Mouse (Mus musculus): ENCODE data around the gene Gm10803. TPM values are rescaled to one million over a fixed set of nuclear protein-coding genes. Genes with fewer than 3 reads are reported as not detected.
A peak's percentile ranks its signal among the peaks of the same experiment; 100 is the strongest.

Gm10803 gene
- polyA plus RNA-seq, 1 experiment = not detected

- no peaks in the 10 kb centered on the region for H3K4me1 ChIP-seq (replicated peaks; ENCODE audit: control insufficient read depth, insufficient read depth, low read length)
- no peaks in the 10 kb centered on the region for H3K36me3 ChIP-seq (ENCODE audit: control insufficient read depth, insufficient read depth, low read length)
- no peak for DNase-seq
- WGBS = 95% methylated on average over 16 of the region's 16 CpGs
- no peak for TF ChIP-seq CTCF (IDR thresholded peaks at IDR 0.05; ENCODE audit: borderline replicate concordance, control insufficient read depth, extremely low read depth, insufficient read depth, low read length, poor library complexity)
- no peak for TF ChIP-seq POLR2A (IDR thresholded peaks at IDR 0.05; ENCODE audit: control insufficient read depth, extremely low read depth, insufficient read depth, low read length, poor library complexity)
- H3K27ac ChIP-seq (ENCODE audit: control insufficient read depth, insufficient read depth, low read length) = no peak overlapping the region
- H3K27me3 ChIP-seq (ENCODE audit: control insufficient read depth, insufficient read depth, low read length) = no peaks in the 10 kb centered on the region
- no peak overlapping the region for H3K4me3 ChIP-seq (ENCODE audit: control insufficient read depth, insufficient read depth, low read length)
Observed at GRCm38 (mm10) chr2:93525033-93525762, 35.2 kb upstream of the Gm10803 start.

- Histone ChIP-seq H3K4me1 (replicated peaks; ENCODE audit: control insufficient read depth, insufficient read depth, low read length) (no peaks in the 10 kb centered on the region), H3K36me3 (ENCODE audit: control insufficient read depth, insufficient read depth, low read length) (no peaks in the 10 kb centered on the region), H3K27me3 (ENCODE audit: control insufficient read depth, insufficient read depth, low read length) (no peaks in the 10 kb centered on the region), H3K4me3 (ENCODE audit: control insufficient read depth, insufficient read depth, low read length) (no peak overlapping the region), H3K27ac (ENCODE audit: control insufficient read depth, insufficient read depth, low read length) (no peak overlapping the region)
- TF ChIP-seq POLR2A (IDR thresholded peaks at IDR 0.05; ENCODE audit: control insufficient read depth, extremely low read depth, insufficient read depth, low read length, poor library complexity) = no peak
- no peak for TF ChIP-seq CTCF (IDR thresholded peaks at IDR 0.05; ENCODE audit: borderline replicate concordance, control insufficient read depth, extremely low read depth, insufficient read depth, low read length, poor library complexity)
- DNase-seq = no peak
- 82% methylated on average over 4 of the region's 4 CpGs for WGBS
Observed at GRCm38 (mm10) chr2:93529602-93530001, 30.8 kb upstream of the Gm10803 start.

- Histone ChIP-seq H3K27me3 (ENCODE audit: control insufficient read depth, insufficient read depth, low read length) (no peaks in the 10 kb centered on the region), H3K4me1 (replicated peaks; ENCODE audit: control insufficient read depth, insufficient read depth, low read length) (no peaks in the 10 kb centered on the region), H3K36me3 (ENCODE audit: control insufficient read depth, insufficient read depth, low read length) (no peaks in the 10 kb centered on the region), H3K27ac (ENCODE audit: control insufficient read depth, insufficient read depth, low read length) (no peak overlapping the region), H3K4me3 (ENCODE audit: control insufficient read depth, insufficient read depth, low read length) (no peak overlapping the region)
- no peak for DNase-seq
- 96% methylated on average over 7 of the region's 7 CpGs for WGBS
- TF ChIP-seq CTCF (IDR thresholded peaks at IDR 0.05; ENCODE audit: borderline replicate concordance, control insufficient read depth, extremely low read depth, insufficient read depth, low read length, poor library complexity) (no peak), POLR2A (IDR thresholded peaks at IDR 0.05; ENCODE audit: control insufficient read depth, extremely low read depth, insufficient read depth, low read length, poor library complexity) (no peak)
Observed at GRCm38 (mm10) chr2:93533891-93534290, 26.5 kb upstream of the Gm10803 start.

- no peaks in the 10 kb centered on the region for H3K36me3 ChIP-seq (ENCODE audit: control insufficient read depth, insufficient read depth, low read length)
- TF ChIP-seq POLR2A (IDR thresholded peaks at IDR 0.05; ENCODE audit: control insufficient read depth, extremely low read depth, insufficient read depth, low read length, poor library complexity) (no peak), CTCF (IDR thresholded peaks at IDR 0.05; ENCODE audit: borderline replicate concordance, control insufficient read depth, extremely low read depth, insufficient read depth, low read length, poor library complexity) (0 out of 2 replicates have a peak, but pooled peaks have one; percentile 36)
- H3K27me3 ChIP-seq (ENCODE audit: control insufficient read depth, insufficient read depth, low read length) = no peaks in the 10 kb centered on the region
- 67% methylated on average over 3 of the region's 3 CpGs for WGBS
- DNase-seq = peak; percentile 14
- no peaks in the 10 kb centered on the region for H3K4me1 ChIP-seq (replicated peaks; ENCODE audit: control insufficient read depth, insufficient read depth, low read length)
- no peak overlapping the region for H3K27ac ChIP-seq (ENCODE audit: control insufficient read depth, insufficient read depth, low read length)
- H3K4me3 ChIP-seq (ENCODE audit: control insufficient read depth, insufficient read depth, low read length) = no peak overlapping the region
Observed at GRCm38 (mm10) chr2:93537385-93537967, 22.9 kb upstream of the Gm10803 start.

GRCm38 (mm10) chr2:93538140-93538539, 22.2 kb upstream of the Gm10803 start:
- no peaks in the 10 kb centered on the region for H3K27me3 ChIP-seq (ENCODE audit: control insufficient read depth, insufficient read depth, low read length)
- no peaks in the 10 kb centered on the region for H3K36me3 ChIP-seq (ENCODE audit: control insufficient read depth, insufficient read depth, low read length)
- no peak for DNase-seq
- no peak overlapping the region for H3K27ac ChIP-seq (ENCODE audit: control insufficient read depth, insufficient read depth, low read length)
- H3K4me3 ChIP-seq (ENCODE audit: control insufficient read depth, insufficient read depth, low read length) = no peak overlapping the region
- no peak for TF ChIP-seq POLR2A (IDR thresholded peaks at IDR 0.05; ENCODE audit: control insufficient read depth, extremely low read depth, insufficient read depth, low read length, poor library complexity)
- TF ChIP-seq CTCF (IDR thresholded peaks at IDR 0.05; ENCODE audit: borderline replicate concordance, control insufficient read depth, extremely low read depth, insufficient read depth, low read length, poor library complexity) = no peak
- WGBS = 86% methylated on average over 6 of the region's 6 CpGs
- no peaks in the 10 kb centered on the region for H3K4me1 ChIP-seq (replicated peaks; ENCODE audit: control insufficient read depth, insufficient read depth, low read length)

GRCm38 (mm10) chr2:93541771-93542170, 18.6 kb upstream of the Gm10803 start:
- Histone ChIP-seq H3K4me1 (replicated peaks; ENCODE audit: control insufficient read depth, insufficient read depth, low read length) (no peaks in the 10 kb centered on the region), H3K27me3 (ENCODE audit: control insufficient read depth, insufficient read depth, low read length) (no peaks in the 10 kb centered on the region), H3K4me3 (ENCODE audit: control insufficient read depth, insufficient read depth, low read length) (no peak overlapping the region), H3K27ac (ENCODE audit: control insufficient read depth, insufficient read depth, low read length) (no peak overlapping the region), H3K36me3 (ENCODE audit: control insufficient read depth, insufficient read depth, low read length) (no peaks in the 10 kb centered on the region)
- DNase-seq = no peak
- TF ChIP-seq POLR2A (IDR thresholded peaks at IDR 0.05; ENCODE audit: control insufficient read depth, extremely low read depth, insufficient read depth, low read length, poor library complexity) (no peak), CTCF (IDR thresholded peaks at IDR 0.05; ENCODE audit: borderline replicate concordance, control insufficient read depth, extremely low read depth, insufficient read depth, low read length, poor library complexity) (no peak)
- WGBS = 85% methylated on average over 2 of the region's 2 CpGs

Measured in thymus, adult 2 months (tissue).